Mouse (Mus musculus): ENCODE measurements around the gene Sp6. TPM values are rescaled to one million over a fixed set of nuclear protein-coding genes. Genes with fewer than 3 reads are reported as not detected.

Sp6 gene
- total RNA-seq, 1 experiment from 2014 or later: not detected

DNA sequence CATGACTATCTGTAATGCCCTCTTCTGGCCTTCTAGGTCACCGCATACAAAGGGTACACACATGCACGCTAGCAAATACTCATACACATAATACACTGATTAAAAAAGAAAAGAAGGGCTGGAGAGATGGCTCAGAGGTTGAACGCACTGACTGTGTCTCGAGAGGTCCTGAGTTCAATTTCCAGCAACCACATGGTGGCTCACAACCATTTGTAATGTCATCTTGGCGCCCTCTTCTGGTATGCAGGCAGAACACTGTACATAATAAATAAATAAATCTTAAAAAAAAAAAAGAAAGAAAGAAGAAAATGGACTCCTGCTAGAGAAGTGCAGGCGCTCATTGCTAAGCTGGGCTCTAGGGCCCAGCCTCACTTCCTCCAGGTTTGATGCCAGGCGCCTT is 32.7 kb downstream of the Sp6 start:
- ATAC-seq (ENCODE audit: extremely low read depth, insufficient number of reproducible peaks, low FRiP score, poor library complexity, severe bottlenecking): no peak

- ATAC-seq (ENCODE audit: extremely low read depth, insufficient number of reproducible peaks, low FRiP score, poor library complexity, severe bottlenecking): no peak
Observed at GRCm38 (mm10) chr11:97048090-97048650, 35.0 kb downstream of the Sp6 start.

GRCm38 (mm10) chr11:97049492-97050085 is 36.4 kb downstream of the Sp6 start:
- no peak for ATAC-seq (ENCODE audit: extremely low read depth, insufficient number of reproducible peaks, low FRiP score, poor library complexity, severe bottlenecking)

GRCm38 (mm10) chr11:97050216-97050943 is 37.2 kb downstream of the Sp6 start, which contains the start of gene Osbpl7:
Osbpl7 (plus strand) TSS chr11:97050628.
- peak; percentile 47; the same call in 1 of the 2 replicates for ATAC-seq (ENCODE audit: extremely low read depth, insufficient number of reproducible peaks, low FRiP score, poor library complexity, severe bottlenecking)

DNA sequence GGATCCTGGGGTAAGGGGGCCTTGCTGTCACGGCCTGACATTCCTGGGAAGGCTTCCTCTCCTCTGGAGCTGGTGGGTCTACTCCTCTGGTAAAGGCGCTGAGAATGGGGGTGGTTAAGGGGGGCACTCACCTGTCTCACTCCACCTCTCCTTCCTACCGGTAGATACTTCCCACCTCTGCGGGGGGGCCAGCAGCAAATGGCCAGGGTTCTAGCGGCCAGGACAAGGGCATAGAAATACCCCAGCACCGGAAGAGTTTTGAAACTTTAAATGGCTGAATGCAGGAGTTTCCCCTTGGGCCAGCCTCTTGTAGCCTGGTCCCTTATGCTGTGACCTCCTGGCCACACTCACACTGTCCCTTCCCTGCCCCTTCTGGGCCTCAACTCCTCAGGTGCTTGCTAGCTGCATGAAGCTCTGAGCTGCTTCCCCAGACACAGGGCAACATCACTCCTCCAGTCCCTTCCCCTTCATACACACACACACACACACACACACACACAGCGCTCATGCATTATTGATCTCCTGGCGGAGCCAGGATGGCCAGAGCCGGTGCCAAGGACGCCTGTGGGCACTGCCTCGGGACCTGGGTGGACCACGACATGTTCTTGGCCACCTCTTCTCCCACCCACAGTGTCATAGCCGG is 37.9 kb downstream of the Sp6 start:
- no peak for ATAC-seq (ENCODE audit: extremely low read depth, insufficient number of reproducible peaks, low FRiP score, poor library complexity, severe bottlenecking)

GRCm38 (mm10) chr11:97052219-97052646 is 39.0 kb downstream of the Sp6 start:
- ATAC-seq (ENCODE audit: extremely low read depth, insufficient number of reproducible peaks, low FRiP score, poor library complexity, severe bottlenecking): peak; percentile 34

GRCm38 (mm10) chr11:97063274-97063920 is 50.2 kb downstream of the Sp6 start:
- no peak for ATAC-seq (ENCODE audit: extremely low read depth, insufficient number of reproducible peaks, low FRiP score, poor library complexity, severe bottlenecking)

DNA sequence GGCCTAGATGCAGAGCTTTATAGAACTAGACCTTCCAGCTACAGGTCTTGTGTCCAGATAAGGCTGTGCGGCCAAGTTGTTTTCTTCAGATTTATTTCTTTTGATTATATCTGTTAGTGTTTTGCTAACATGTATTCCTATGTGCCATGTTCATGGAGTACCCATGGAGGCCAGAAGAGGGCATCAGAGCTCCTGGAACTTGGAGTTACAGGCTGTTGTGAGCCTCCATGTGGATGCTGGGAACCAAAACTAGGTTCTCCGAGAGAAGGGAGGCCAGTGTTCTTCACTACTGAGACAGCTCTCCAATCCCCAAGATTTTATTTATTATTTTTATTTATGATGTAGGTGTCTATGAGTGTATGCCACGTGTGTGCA is 50.7 kb downstream of the Sp6 start:
- no peak for ATAC-seq (ENCODE audit: extremely low read depth, insufficient number of reproducible peaks, low FRiP score, poor library complexity, severe bottlenecking)

DNA sequence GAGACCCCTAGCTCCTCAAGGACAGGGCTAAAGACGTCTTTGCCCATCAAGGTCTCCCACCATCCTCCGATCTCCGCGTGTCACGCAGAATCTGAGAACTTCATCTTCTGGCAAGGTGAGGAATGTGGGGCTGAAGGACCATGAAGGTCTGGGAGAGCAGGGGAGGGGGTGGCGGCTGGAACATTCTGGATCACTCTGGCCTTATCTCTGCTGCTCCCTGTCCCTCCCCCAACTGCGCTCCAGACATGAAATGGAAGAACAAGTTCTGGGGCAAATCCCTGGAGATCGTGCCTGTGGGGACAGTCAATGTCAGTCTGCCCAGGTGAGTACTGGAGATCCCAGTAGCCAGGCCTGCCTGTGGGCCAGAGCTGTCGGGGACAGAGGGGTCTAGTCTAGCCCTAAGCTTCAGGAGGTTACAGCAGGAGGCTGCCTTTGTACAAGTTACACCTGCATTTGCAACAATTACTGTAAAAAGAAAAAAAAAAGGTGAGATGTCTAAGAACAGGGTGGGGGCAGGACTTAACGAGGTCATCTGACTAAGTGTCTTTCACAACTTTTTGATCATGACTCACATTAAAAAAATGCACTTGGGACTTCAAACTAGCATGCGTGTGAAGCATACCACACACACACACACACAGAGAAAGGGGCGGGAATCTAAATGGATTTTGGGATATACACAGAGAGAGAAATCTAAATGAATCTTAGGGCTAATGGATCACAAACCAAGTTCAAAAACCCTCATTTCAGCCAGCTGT is 52.5 kb downstream of the Sp6 start:
- ATAC-seq (ENCODE audit: extremely low read depth, insufficient number of reproducible peaks, low FRiP score, poor library complexity, severe bottlenecking): no peak

DNA sequence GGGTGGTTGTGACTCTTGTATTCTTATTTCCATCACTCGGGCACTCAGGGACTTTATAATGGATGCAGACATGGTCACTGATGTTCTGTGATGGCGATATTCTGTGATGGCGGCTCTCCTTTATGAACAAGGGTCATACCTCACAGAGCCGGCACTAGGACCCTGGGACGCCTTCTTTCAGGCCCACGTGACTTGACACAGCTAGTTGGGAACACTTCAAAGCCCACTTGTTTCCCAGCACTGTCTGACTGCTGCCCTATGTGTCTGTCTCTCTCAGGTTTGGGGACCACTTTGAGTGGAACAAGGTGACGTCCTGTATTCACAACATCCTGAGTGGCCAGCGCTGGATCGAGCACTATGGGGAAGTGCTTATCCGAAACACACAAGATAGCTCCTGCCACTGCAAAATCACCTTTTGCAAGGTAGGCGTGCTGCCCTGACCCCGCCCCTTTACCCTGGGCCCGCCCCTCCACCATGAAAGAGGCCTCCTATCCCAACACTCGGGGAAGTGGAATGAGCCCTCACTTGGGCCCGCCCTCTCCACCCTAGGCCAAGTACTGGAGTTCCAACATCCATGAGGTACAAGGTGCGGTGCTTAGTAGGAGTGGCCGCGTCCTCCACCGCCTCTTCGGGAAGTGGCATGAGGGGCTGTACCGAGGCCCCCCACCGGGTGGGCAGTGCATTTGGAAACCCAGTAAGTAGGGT is 53.6 kb downstream of the Sp6 start:
- ATAC-seq (ENCODE audit: extremely low read depth, insufficient number of reproducible peaks, low FRiP score, poor library complexity, severe bottlenecking): no peak

- no peak for ATAC-seq (ENCODE audit: extremely low read depth, insufficient number of reproducible peaks, low FRiP score, poor library complexity, severe bottlenecking)
Observed at GRCm38 (mm10) chr11:97069333-97069732, 56.1 kb downstream of the Sp6 start.

GRCm38 (mm10) chr11:97069770-97070169 is 56.6 kb downstream of the Sp6 start:
- no peak for ATAC-seq (ENCODE audit: extremely low read depth, insufficient number of reproducible peaks, low FRiP score, poor library complexity, severe bottlenecking)

DNA sequence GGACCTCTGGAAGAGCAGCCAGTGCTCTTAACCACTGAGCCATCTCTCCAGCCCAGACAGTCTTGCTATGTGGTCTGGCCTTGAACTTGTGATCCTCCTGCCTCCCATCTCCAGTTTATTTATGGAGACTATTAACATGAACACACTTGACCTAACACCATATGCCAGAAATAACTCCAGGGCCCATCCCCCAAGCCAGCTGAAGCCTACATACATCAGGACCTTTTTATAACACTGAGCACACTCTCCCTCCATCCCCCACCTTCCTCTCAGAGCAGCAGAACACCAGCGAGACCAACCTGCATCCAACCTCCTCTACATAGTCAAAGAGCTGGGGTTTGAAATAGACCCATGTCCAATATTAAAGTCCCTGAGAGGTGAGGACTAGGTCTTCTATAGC is 57.9 kb downstream of the Sp6 start:
- ATAC-seq (ENCODE audit: extremely low read depth, insufficient number of reproducible peaks, low FRiP score, poor library complexity, severe bottlenecking): no peak

GRCm38 (mm10) chr11:97072533-97072932 is 59.3 kb downstream of the Sp6 start:
- ATAC-seq (ENCODE audit: extremely low read depth, insufficient number of reproducible peaks, low FRiP score, poor library complexity, severe bottlenecking): peak; percentile 48; the same call in 1 of the 2 replicates

DNA sequence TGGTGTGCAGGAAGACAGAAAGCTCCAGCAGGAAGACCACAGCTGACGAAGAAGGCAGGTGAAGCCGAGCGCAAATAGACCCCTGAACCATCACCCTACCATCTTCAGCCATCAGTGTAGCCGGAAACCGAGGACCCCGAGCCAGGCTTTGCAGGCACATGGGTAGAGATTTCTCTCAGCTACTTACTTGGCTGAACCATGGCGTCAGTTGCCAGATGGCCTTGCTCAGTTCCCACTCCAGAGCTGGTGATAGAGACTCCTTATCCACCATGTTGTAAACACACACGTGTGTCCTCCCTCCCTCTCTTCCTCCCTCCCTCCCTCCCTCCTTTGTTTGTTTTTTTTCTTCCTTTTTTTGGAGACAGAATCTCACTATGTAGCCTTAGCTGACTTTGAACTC is 61.0 kb downstream of the Sp6 start:
- ATAC-seq (ENCODE audit: extremely low read depth, insufficient number of reproducible peaks, low FRiP score, poor library complexity, severe bottlenecking): no peak
